Mouse (Mus musculus) lung, adult 2 months (tissue): ENCODE results near the gene Cpm. TPM values are rescaled to one million over a fixed set of nuclear protein-coding genes. Genes with fewer than 3 reads are reported as not detected.

Source experiments
- DNase-seq: peaks from one replicate; pipeline ENCODE4 v3.0.0; 2022
- H3K4me1 ChIP-seq: fragments of 200-500 bp; 2 replicates; pipeline ENCODE4 v1.6.1; 2011; ENCODE audit warnings: low read length; ENCODE audit not compliant: control insufficient read depth, insufficient read depth
- H3K4me3 ChIP-seq: fragments of 200-500 bp; replicated peaks from 2 replicates; pipeline ENCODE3; 2011; ENCODE audit warnings: low read depth, mild to moderate bottlenecking, control low read depth, low read length; ENCODE audit errors: extremely low read depth
- CTCF ChIP-seq: fragments of 200-500 bp; IDR thresholded peaks from 2 replicates; pipeline ENCODE4 v1.5.1; 2011; ENCODE audit warnings: mild to moderate bottlenecking, low read length, control low read depth; ENCODE audit not compliant: insufficient read depth
- POLR2A ChIP-seq: fragments of 200-500 bp; IDR thresholded peaks from 2 replicates; pipeline ENCODE4 v1.6.1; 2011; ENCODE audit warnings: low read depth, mild to moderate bottlenecking, control low read depth, low read length, borderline replicate concordance; ENCODE audit errors: extremely low read depth
- WGBS: fragments of 180-500 bp; shearing (Covaris S2); methylation state at CpG from one replicate; pipeline ENCODE4 v1.1.7; 2018; 5-methylcytosine and 5-hydroxymethylcytosine counted together
- polyA plus RNA-seq: library from polyadenylated mRNA; depleted of rRNA; stranded (reverse); fragments of >200 nt; gene quantifications from 2 replicates; pipeline ENCODE4 v1.2.3, GENCODE M21; 2012

Cpm gene
- polyA plus RNA-seq, 1 experiment, result 117 TPM

DNA sequence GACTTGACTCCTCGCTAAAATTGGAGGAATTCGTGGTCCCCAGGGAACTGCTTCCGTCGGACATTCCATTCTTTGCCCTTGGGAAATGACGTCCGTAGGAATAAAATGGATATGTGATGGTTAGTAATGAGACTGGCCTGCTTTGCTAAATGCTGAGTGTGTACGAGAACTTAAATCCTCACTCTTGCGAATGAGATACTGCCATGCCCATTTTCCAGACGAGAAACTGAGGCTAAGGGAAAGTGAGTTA is 12.8 kb downstream of the Cpm start:
- TF ChIP-seq POLR2A (no peak), CTCF (no peak)
- Histone ChIP-seq H3K4me1 (peaks cover 2% of the 10 kb centered on the region; the same call in 1 of the 2 replicates), H3K4me3 (no peak overlapping the region)
- no peak for DNase-seq
- 79% methylated on average over 9 of the region's 9 CpGs for WGBS

DNA sequence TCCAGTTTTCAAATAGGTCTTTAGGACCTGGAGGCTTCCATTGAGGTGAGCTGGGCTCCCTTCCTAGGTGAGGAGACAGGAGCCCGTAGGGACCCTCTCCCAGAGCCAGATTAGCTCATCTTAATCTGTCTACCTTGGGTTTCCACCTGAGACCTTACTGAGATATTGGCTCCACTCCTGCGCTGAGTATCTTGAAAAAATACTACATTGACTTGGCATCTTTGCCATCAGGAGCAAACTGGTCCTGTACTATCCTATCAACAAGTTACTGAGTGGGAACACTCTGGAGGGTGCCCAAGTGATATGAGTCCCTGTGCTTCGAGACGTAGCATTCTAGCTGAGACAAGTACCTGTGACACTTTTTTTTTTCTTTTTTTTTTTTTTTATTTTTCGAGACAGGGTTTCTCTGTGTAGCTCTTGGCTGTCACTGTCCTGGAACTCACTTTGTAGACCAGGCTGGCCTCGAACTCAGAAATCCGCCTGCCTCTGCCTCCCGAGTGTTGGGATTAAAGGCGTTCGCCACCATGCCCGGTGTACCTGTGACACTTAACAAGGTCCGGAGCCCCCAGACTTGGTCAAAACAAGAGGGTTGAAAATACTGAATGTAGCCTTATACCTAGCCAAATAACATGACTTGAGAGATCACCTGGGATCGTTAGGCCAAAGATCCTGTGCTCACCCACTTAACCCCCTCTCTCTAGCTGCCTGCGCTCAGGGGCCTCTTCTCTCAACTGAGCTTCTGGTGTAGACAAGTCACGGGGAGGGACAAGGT is 13.4 kb downstream of the Cpm start:
- 88% methylated on average over 15 of the region's 15 CpGs for WGBS
- TF ChIP-seq CTCF, result no peak
- TF ChIP-seq POLR2A, result no peak
- H3K4me1 ChIP-seq, result peaks cover 2% of the 10 kb centered on the region; the same call in 1 of the 2 replicates
- DNase-seq, result no peak
- H3K4me3 ChIP-seq, result no peak overlapping the region

DNA sequence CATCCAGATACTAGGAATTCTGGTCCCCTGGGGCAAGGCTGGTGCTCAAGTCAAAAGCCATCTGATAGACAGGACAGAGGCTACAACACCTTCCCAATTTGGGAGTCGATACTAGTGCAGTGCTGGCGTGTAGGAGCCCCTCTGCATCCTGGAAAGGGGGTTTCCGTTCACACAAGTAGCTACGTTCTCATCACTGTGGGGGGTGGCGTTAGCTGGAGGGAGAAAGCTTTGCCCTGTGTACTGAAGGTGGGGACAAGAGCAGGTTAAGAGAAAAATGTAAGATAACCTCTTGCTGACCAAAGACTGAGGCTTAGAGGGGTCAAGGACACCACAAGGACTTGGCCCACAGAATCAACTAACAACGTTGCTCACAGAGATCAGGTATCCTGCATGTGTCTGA is 14.0 kb downstream of the Cpm start:
- WGBS, result 68% methylated on average over 6 of the region's 6 CpGs
- TF ChIP-seq POLR2A (no peak), CTCF (no peak)
- Histone ChIP-seq H3K4me1 (peaks cover 2% of the 10 kb centered on the region; the same call in 1 of the 2 replicates), H3K4me3 (no peak overlapping the region)
- DNase-seq, result no peak

DNA sequence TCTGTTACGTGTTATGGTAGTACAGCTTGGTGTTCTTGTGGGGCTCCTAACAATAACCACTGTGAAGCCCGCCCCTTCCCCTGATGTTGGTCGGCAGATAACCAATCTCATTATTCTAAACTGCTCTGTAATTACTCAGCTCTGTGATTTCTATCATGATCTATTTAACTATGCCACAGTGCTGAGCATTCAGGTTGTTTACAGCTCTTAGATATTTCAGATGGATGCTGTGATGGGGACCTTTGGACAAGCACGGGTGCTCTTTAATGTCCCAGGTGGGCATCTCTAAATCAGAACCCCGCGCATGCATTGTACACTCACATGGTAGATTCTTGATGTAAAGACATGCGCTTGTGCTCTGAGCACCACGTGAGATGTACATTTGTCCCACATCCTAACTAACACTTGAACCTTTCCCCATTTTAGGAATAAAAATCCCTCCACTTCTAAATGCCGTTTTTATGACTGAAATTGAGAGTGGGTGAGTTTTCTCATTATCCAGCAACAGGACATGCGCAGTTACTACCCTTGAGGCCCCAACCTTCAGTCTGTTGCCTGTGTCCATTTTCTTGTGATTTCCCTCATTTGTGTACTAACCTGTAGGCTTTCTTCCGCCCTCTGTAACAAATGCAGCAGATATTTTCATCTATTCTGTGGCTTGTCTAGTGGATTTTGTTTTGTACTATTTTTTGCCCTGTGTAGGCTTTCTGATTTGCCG is 14.6 kb downstream of the Cpm start:
- H3K4me1 ChIP-seq, result peaks cover 2% of the 10 kb centered on the region; the same call in 1 of the 2 replicates
- DNase-seq, result no peak
- WGBS, result 87% methylated on average over 12 of the region's 12 CpGs

DNA sequence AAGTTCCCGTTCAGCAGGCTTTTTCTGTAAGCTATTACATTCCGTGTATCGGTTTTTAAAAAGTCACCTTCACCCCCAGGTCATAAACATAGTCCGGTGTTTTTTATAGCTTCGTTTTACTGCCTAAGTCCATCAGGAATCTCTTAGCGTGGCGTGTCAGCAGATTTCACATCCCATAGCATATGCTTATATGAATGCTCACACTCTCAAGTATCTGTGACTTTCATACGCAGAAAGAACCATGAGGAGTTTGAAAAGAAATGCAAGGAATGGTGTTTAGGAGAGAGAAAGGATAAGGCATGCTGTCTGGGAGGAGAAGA is 15.1 kb downstream of the Cpm start:
- Histone ChIP-seq H3K4me3 (no peak overlapping the region), H3K4me1 (peaks cover 2% of the 10 kb centered on the region; the same call in 1 of the 2 replicates)
- no peak for TF ChIP-seq CTCF
- TF ChIP-seq POLR2A, result no peak
- 87% methylated on average over 8 of the region's 8 CpGs for WGBS
- DNase-seq, result no peak

More for the DNA sequence above, 14.6 kb downstream of the Cpm start:
- TF ChIP-seq POLR2A, result no peak
- no peak for TF ChIP-seq CTCF
- H3K4me3 ChIP-seq, result no peak overlapping the region

DNA sequence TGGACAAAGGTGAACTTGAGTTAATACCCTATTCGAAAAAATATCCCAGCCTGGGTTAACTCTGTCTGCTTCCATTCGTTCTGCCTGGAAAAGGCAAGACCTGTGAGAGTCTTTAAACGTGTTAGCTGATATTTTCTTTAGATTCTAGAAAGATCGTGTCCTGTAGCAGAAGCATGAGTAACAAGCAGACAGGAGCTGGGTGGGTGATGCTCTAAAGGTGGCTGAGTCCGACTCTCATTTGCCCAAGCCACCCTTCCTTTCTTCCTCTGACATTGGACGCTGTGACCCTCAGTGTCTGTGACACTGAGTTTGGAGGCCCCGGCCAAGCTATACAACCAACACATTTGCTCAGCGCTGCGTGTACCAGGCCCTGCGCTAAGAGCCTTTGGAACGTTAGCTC is 15.5 kb downstream of the Cpm start:
- H3K4me3 ChIP-seq, result no peak overlapping the region
- TF ChIP-seq CTCF, result no peak
- TF ChIP-seq POLR2A, result no peak
- 86% methylated on average over 11 of the region's 11 CpGs for WGBS
- H3K4me1 ChIP-seq, result peaks cover 2% of the 10 kb centered on the region; the same call in 1 of the 2 replicates
- no peak for DNase-seq

DNA sequence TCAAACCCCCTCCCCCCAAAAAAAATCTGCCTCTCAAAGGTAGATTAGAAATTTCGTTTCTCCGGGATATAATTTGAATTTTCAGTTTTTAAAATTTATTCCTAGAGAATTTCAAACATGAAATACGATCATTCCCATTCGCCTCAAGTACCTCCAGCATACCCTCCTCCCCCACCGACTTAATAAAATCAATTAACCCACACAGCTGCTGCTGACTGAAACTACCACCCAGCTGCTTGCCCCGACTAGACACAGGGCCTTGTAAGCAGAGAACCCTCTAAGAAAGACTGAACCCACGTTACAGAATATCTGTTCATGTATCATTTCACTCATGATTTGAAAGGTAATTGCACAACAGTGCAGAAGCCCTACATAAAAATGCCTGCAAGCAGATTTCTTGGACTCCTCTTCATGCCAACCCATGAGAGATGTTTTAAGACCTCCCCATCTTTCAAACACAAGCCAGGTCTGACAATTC is 16.2 kb downstream of the Cpm start:
- no peak for DNase-seq
- 77% methylated on average over 7 of the region's 7 CpGs for WGBS
- Histone ChIP-seq H3K4me3 (no peak overlapping the region), H3K4me1 (peaks cover 2% of the 10 kb centered on the region; the same call in 1 of the 2 replicates)
- TF ChIP-seq CTCF (no peak), POLR2A (no peak)

DNA sequence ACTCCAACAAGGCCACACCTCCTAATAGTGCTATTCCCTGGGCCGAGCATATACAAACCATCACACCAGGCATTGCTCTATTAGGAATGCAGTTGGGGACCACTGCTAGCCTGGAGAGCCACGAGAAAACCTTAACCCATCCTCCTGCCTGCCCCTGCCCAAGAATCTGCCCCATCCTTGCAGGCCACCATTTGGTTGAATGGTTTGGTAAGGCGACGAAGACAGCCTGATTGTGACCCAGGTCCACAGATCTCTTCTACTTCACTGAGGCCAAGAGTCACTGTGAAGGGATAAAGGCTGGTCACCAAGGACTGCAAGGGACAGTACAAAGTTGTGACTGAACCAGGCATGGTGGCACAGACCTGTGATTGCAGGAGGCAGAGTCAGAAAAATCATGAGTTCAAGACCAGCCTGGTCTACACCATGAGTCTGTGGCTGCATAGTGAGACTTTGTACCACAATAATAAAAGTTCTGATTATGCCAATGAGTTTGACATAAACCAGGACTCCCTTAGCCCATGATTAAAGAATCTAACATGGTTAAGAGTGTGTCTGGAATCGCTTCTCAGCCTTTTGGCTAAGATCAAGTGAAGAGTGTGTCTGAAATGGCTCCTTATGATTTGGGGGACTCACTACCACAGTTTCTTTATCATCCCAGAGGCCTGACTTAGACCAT is 17.3 kb downstream of the Cpm start:
- WGBS, result 90% methylated on average over 5 of the region's 5 CpGs
- H3K4me1 ChIP-seq, result peaks cover 4% of the 10 kb centered on the region
- H3K4me3 ChIP-seq, result no peak overlapping the region
- TF ChIP-seq CTCF (no peak), POLR2A (no peak)
- DNase-seq, result no peak

DNA sequence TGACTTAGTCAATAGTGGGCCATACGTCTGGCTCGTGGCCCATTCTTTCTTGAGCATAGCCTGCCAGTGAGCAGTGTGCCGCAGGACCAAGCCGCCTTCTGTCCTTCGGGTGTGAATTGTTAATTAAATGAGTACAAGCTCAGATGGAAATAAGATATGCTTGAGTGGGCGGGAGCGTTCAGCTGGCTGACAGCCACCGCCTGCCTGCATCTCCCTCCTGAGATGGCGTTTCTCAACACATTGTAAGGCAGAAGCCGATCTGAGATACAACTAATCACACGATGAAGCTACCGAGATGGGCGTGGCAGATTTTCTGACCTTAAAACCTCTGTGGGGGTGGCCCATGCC is 17.8 kb downstream of the Cpm start:
- H3K4me1 ChIP-seq, result peaks cover 5% of the 10 kb centered on the region
- WGBS, result 70% methylated on average over 13 of the region's 13 CpGs
- no peak overlapping the region for H3K4me3 ChIP-seq
- TF ChIP-seq POLR2A, result no peak
- no peak for TF ChIP-seq CTCF
- DNase-seq, result no peak

DNA sequence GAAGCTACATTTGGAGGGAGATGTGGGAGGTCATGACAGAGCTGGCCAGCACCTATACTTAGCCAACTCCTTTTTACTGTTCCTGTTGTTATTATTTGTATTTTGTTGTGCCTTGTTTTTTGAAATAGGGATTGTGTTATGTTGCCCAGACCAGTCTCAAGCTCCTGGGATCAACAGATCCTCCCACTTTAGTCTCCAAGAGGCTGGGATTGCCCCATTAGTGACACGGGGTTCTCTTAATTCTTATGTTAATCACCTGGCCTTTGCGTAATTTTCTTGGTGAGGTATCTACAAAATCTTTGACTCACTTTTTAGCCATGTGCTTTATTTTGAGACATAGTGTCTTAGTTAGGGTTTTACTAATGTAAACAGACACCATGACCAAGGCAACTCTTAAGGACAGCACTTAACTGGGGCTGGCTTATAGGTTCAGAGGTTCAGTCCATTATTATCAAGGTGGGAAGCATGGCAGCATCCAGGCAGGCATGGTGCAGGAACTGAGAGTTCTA is 18.7 kb downstream of the Cpm start:
- H3K4me3 ChIP-seq, result no peak overlapping the region
- WGBS, result 72% methylated on average over 2 of the region's 2 CpGs
- TF ChIP-seq POLR2A (no peak), CTCF (no peak)

More for the DNA sequence above, 18.7 kb downstream of the Cpm start:
- peaks cover 5% of the 10 kb centered on the region for H3K4me1 ChIP-seq
- no peak for DNase-seq
